Mouse (Mus musculus) midbrain, postnatal 0 days (tissue): ENCODE data around the gene E4f1. TPM values are rescaled to one million over a fixed set of nuclear protein-coding genes. Genes with fewer than 3 reads are reported as not detected.
A peak's percentile ranks its signal among the peaks of the same experiment; 100 is the strongest.

ENCODE experiments used
- ATAC-seq: fragments of 200-750 bp; cut with Nextera tagmentation; 2 replicates; pipeline ENCODE4 v1.8.0; 2017; ENCODE audit warnings: moderate number of reproducible peaks, mild to moderate bottlenecking, moderate TSS enrichment, moderate library complexity; ENCODE audit not compliant: low FRiP score
- DNase-seq: peaks from one replicate; pipeline ENCODE4 v3.0.0-alpha.2; 2015; ENCODE audit warnings: low spot score
- H3K27ac ChIP-seq: fragments of 300-500 bp; sonication (generic); 2 replicates; pipeline ENCODE4 v1.5.1; 2014; ENCODE audit warnings: low read depth, mild to moderate bottlenecking, low read length, mixed read lengths
- H3K27me3 ChIP-seq: fragments of 300-500 bp; sonication (generic); 2 replicates; pipeline ENCODE4 v1.6.1; 2014; ENCODE audit warnings: low read length, control low read depth, mixed read lengths; ENCODE audit not compliant: insufficient read depth
- H3K36me3 ChIP-seq: fragments of 300-500 bp; sonication (generic); 2 replicates; pipeline ENCODE4 v1.6.1; 2014; ENCODE audit warnings: low read length, control low read depth, mixed read lengths; ENCODE audit not compliant: insufficient read depth
- H3K4me1 ChIP-seq: fragments of 300-500 bp; sonication (generic); 2 replicates; pipeline ENCODE4 v1.6.1; 2014; ENCODE audit warnings: mild to moderate bottlenecking, control low read depth, antibody characterized with exemption, low read length, mixed read lengths; ENCODE audit not compliant: insufficient read depth
- H3K4me2 ChIP-seq: fragments of 300-500 bp; sonication (generic); 2 replicates; pipeline ENCODE4 v1.6.1; 2014; ENCODE audit warnings: low read depth, mild to moderate bottlenecking, low read length, mixed read lengths; ENCODE audit not compliant: poor library complexity, severe bottlenecking
- H3K4me3 ChIP-seq: fragments of 300-500 bp; sonication (generic); 2 replicates; pipeline ENCODE4 v1.5.1; 2014; ENCODE audit warnings: low read depth, mild to moderate bottlenecking, low read length, moderate library complexity
- H3K9ac ChIP-seq: fragments of 300-500 bp; sonication (generic); replicated peaks from 2 replicates; pipeline ENCODE4 v1.6.1; 2014; ENCODE audit warnings: mild to moderate bottlenecking, low read length, moderate library complexity, mixed read lengths; ENCODE audit not compliant: poor library complexity, severe bottlenecking
- H3K9me3 ChIP-seq: fragments of 300-500 bp; sonication (generic); 2 replicates; pipeline ENCODE4 v1.6.1; 2016; ENCODE audit warnings: low read length, control low read depth
- CTCF ChIP-seq: IDR thresholded peaks from 2 replicates; pipeline ENCODE4 v1.5.1; 2016; ENCODE audit warnings: antibody characterized with exemption, mild to moderate bottlenecking
- WGBS: fragments of 180-500 bp; shearing (Covaris S2); extraction: QIAGEN DNeasy Blood & Tissue Kit; methylation state at CpG from one replicate; pipeline ENCODE4 v1.1.7; 2014; 5-methylcytosine and 5-hydroxymethylcytosine counted together
- polyA plus RNA-seq: library from polyadenylated mRNA; unstranded; fragments of >200 nt; fragmentation: Nextera tagmentation; extraction: Ambion mirVana; gene quantifications from 2 replicates; pipeline ENCODE4 v1.2.1, GENCODE M21; 2015
- total RNA-seq: library from RNA; depleted of rRNA; stranded (reverse); fragments of >200 nt; gene quantifications from 2 replicates; pipeline ENCODE4 v1.2.3, GENCODE M21; 2014

Gene E4f1
- total and polyA plus RNA-seq, 2 experiments from 2014 or later: 30.6 to 35.1 TPM

DNA sequence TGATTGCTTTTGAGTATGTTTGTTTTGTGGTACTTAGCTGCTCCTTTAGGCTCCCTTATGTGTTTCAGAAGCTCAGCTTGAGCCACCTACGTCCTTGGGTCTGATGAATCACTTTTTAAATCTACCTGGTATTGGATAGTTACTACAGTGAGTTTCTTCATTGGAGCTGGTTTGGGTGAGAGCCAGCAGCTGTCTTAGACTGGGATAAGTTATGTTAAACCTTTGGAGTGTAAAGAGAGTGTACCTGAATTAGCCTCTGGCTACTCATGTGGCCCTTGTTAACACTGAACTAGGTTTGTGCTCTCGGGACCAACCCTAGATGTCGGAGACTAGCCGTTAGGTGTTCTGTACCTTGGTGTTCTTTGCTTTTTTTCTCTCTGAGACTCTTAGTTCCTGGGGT is 47.0 kb downstream of the E4f1 start:
- DNase-seq (no peak), ATAC-seq (no peak)
- Histone ChIP-seq H3K4me1 (no peaks in the 10 kb centered on the region), H3K9ac (no peak overlapping the region), H3K4me3 (no peak overlapping the region), H3K9me3 (no peaks in the 10 kb centered on the region), H3K27me3 (no peaks in the 10 kb centered on the region), H3K27ac (no peak overlapping the region), H3K4me2 (no peak overlapping the region), H3K36me3 (peaks cover 50% of the 10 kb centered on the region)
- TF ChIP-seq CTCF: no peak
- 91% methylated on average over 4 of the region's 4 CpGs for WGBS

GRCm38 (mm10) chr17:24416051-24416652 is 54.0 kb downstream of the E4f1 start:
- WGBS: 88% methylated on average over 3 of the region's 3 CpGs
- Histone ChIP-seq H3K4me2 (peak overlapping the region; percentile 88; the same call in 1 of the 2 replicates), H3K27me3 (no peaks in the 10 kb centered on the region), H3K9ac (0 out of 2 replicates have a peak overlapping the region, but pooled peaks have one; percentile 8), H3K9me3 (no peaks in the 10 kb centered on the region), H3K4me3 (peak overlapping the region; percentile 87; the same call in 1 of the 2 replicates), H3K36me3 (peaks cover 24% of the 10 kb centered on the region), H3K4me1 (peaks cover 7% of the 10 kb centered on the region; the same call in 1 of the 2 replicates), H3K27ac (no peak overlapping the region)
- DNase-seq (no peak), ATAC-seq (no peak)
- no peak for TF ChIP-seq CTCF

DNA sequence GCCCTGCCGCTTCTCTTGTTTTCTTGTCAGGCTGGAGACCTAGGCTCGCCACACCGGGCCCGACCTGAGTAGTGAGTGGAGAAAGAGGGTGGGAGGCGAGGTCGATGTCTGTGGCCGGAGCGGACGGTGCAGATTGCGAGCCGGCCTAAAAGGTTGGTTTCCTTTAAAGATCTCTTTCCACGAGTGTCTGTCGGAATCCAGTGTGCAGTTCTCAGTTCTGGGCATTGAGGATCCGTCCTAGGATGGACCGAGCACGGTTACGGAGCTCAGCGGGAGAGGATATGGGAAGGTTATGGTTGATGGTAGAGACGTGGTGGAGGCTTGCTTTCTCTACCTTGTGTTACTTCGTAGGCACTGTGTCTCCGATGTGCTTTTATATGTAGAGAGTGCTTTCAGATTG is 55.1 kb downstream of the E4f1 start:
- ATAC-seq (peak; percentile 6; the same call in 1 of the 2 replicates), DNase-seq (peak; percentile 7)
- WGBS: under 1% methylated on average over 21 of the region's 21 CpGs
- peak overlapping the region; percentile 87 for H3K4me3 ChIP-seq
- H3K27ac ChIP-seq: peak overlapping the region; percentile 92
- H3K9ac ChIP-seq: peak overlapping the region; percentile 95
- H3K27me3 ChIP-seq: no peaks in the 10 kb centered on the region
- peak overlapping the region; percentile 88 for H3K4me2 ChIP-seq
- H3K9me3 ChIP-seq: no peaks in the 10 kb centered on the region
- TF ChIP-seq CTCF: no peak
- peaks cover 7% of the 10 kb centered on the region; the same call in 1 of the 2 replicates for H3K4me1 ChIP-seq
- peaks cover 21% of the 10 kb centered on the region for H3K36me3 ChIP-seq

- Histone ChIP-seq H3K4me2 (peak within 1 kb of the TSS; percentile 88), H3K36me3 (peaks cover 22% of the 10 kb centered on the region), H3K27me3 (no peaks in the 10 kb centered on the region), H3K4me1 (peaks cover 7% of the 10 kb centered on the region; the same call in 1 of the 2 replicates), H3K9me3 (no peaks in the 10 kb centered on the region), H3K27ac (peak within 1 kb of the TSS; percentile 92), H3K4me3 (peak within 1 kb of the TSS; percentile 87), H3K9ac (peak within 1 kb of the TSS; percentile 95)
- ATAC-seq: peak; percentile 96
- DNase-seq: peak; percentile 99
- under 1% methylated on average over 64 of the region's 64 CpGs for WGBS
- peak; percentile 14; the same call in 1 of the 2 replicates for TF ChIP-seq CTCF
Observed at GRCm38 (mm10) chr17:24414230-24414976, 55.7 kb downstream of the E4f1 start, which contains the start of gene Rnps1. Gene Rnps1, plus strand, starts transcription at chr17:24414565.

DNA sequence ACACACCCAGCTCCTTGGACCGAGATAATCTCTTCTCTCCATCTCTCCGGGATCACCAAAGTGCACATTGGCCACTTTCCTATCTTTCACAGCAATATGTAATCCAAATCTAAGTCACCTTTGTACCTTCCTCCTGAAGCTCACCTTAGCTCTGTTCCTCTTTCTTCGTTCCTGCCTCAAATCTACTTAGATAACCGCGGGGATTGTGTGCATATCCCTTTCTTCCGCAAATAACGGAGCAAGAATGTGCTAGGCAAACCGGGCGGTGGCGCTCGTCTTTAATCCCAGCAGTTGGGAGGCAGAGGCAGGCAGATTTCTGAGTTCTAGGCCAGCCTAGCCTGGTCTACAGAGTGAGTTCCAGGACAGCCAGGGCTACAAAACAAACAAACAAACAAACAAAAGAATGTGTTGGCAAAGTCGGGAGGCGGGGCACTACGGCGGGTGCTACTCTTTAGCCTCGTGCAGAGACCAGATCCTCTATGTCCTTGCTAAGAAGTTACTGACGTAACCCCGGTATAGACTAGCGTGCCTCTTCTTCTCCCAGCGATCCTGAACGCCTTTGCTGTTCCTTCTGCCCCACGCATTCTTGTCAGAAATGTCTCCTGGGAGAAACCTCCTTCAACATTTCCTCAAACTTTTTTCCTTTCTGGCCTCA is 56.4 kb downstream of the E4f1 start:
- Histone ChIP-seq H3K4me2 (peak overlapping the region; percentile 88), H3K27me3 (no peaks in the 10 kb centered on the region), H3K36me3 (peaks cover 29% of the 10 kb centered on the region), H3K9ac (peak overlapping the region; percentile 44), H3K4me3 (peak overlapping the region; percentile 87), H3K27ac (peak overlapping the region; percentile 70), H3K9me3 (no peaks in the 10 kb centered on the region), H3K4me1 (peaks cover 7% of the 10 kb centered on the region; the same call in 1 of the 2 replicates)
- WGBS: 35% methylated on average over 22 of the region's 22 CpGs
- TF ChIP-seq CTCF: no peak
- ATAC-seq (no peak; the same call in 1 of the 2 replicates), DNase-seq (no peak)
